Mouse (Mus musculus) forebrain, embryonic 11.5 days (tissue): ENCODE results near the gene Wasl. TPM values are rescaled to one million over a fixed set of nuclear protein-coding genes. Genes with fewer than 3 reads are reported as not detected.

Experiments
- ATAC-seq: fragments of 200-750 bp; cut with Nextera tagmentation; replicated peaks from 2 replicates; pipeline ENCODE4 v1.8.0; 2017; ENCODE audit warnings: moderate TSS enrichment; ENCODE audit not compliant: low FRiP score
- DNase-seq: peaks from one replicate; pipeline ENCODE4 v3.0.0-alpha.2; 2017; ENCODE audit warnings: low spot score
- H3K27ac ChIP-seq: fragments of 300-500 bp; sonication (generic); 2 replicates; pipeline ENCODE4 v1.5.1; 2014; ENCODE audit warnings: low read depth, low read length
- H3K27me3 ChIP-seq: fragments of 300-500 bp; sonication (generic); 2 replicates; pipeline ENCODE4 v1.6.1; 2014; ENCODE audit warnings: mild to moderate bottlenecking, low read length, mixed read lengths; ENCODE audit not compliant: control insufficient read depth, insufficient read depth
- H3K36me3 ChIP-seq: fragments of 300-500 bp; sonication (generic); 2 replicates; pipeline ENCODE4 v1.6.1; 2014; ENCODE audit warnings: mild to moderate bottlenecking, low read length, moderate library complexity, mixed read lengths; ENCODE audit not compliant: control insufficient read depth, insufficient read depth
- H3K4me1 ChIP-seq: fragments of 300-500 bp; sonication (generic); replicated peaks from 2 replicates; pipeline ENCODE4 v1.6.1; 2014; ENCODE audit warnings: low read length, mixed read lengths; ENCODE audit not compliant: control insufficient read depth, insufficient read depth
- H3K4me2 ChIP-seq: fragments of 300-500 bp; sonication (generic); 2 replicates; pipeline ENCODE4 v1.6.1; 2014; ENCODE audit warnings: low read depth, mild to moderate bottlenecking, low read length, moderate library complexity, mixed read lengths; ENCODE audit not compliant: severe bottlenecking
- H3K4me3 ChIP-seq: fragments of 300-500 bp; sonication (generic); 2 replicates; pipeline ENCODE4 v1.5.1; 2014; ENCODE audit warnings: low read depth, low read length
- H3K9ac ChIP-seq: fragments of 300-500 bp; sonication (generic); 2 replicates; pipeline ENCODE4 v1.6.1; 2014; ENCODE audit warnings: low read length
- H3K9me3 ChIP-seq: fragments of 300-500 bp; sonication (generic); 2 replicates; pipeline ENCODE4 v1.6.1; 2016; ENCODE audit warnings: low read length, mixed read lengths; ENCODE audit not compliant: control insufficient read depth
- WGBS: fragments of 180-500 bp; shearing (Covaris S2); extraction: QIAGEN DNeasy Blood & Tissue Kit; methylation state at CpG from one replicate; pipeline ENCODE4 v1.1.7; 2014; 5-methylcytosine and 5-hydroxymethylcytosine counted together
- polyA plus RNA-seq: library from polyadenylated mRNA; unstranded; fragments of >200 nt; fragmentation: Nextera tagmentation; extraction: Ambion mirVana; gene quantifications from 2 replicates; pipeline ENCODE4 v1.2.1, GENCODE M21; 2014

Wasl gene
- polyA plus RNA-seq, 1 experiment from 2014 or later, result 64.0 TPM

- no peaks in the 10 kb centered on the region for H3K4me1 ChIP-seq
- no peak overlapping the region for H3K27ac ChIP-seq
- ATAC-seq (no peak), DNase-seq (no peak)
- no peaks in the 10 kb centered on the region for H3K9me3 ChIP-seq
- H3K9ac ChIP-seq, result no peak overlapping the region
- H3K4me2 ChIP-seq, result no peak overlapping the region
- no peaks in the 10 kb centered on the region for H3K27me3 ChIP-seq
- H3K4me3 ChIP-seq, result no peak overlapping the region
- no peaks in the 10 kb centered on the region for H3K36me3 ChIP-seq
- 88% methylated on average over 7 of the region's 7 CpGs for WGBS
Observed at GRCm38 (mm10) chr6:24604289-24604688, 60.5 kb downstream of the Wasl start.

- WGBS, result 95% methylated on average over 5 of the region's 5 CpGs
- no peak overlapping the region for H3K9ac ChIP-seq
- no peak for ATAC-seq
- H3K4me3 ChIP-seq, result no peak overlapping the region
- no peak for DNase-seq
- H3K4me1 ChIP-seq, result no peaks in the 10 kb centered on the region
- no peak overlapping the region for H3K4me2 ChIP-seq
- H3K9me3 ChIP-seq, result no peaks in the 10 kb centered on the region
- H3K27ac ChIP-seq, result no peak overlapping the region
- no peaks in the 10 kb centered on the region for H3K27me3 ChIP-seq
- no peaks in the 10 kb centered on the region for H3K36me3 ChIP-seq
Observed at GRCm38 (mm10) chr6:24602993-24603392, 61.8 kb downstream of the Wasl start.

DNA sequence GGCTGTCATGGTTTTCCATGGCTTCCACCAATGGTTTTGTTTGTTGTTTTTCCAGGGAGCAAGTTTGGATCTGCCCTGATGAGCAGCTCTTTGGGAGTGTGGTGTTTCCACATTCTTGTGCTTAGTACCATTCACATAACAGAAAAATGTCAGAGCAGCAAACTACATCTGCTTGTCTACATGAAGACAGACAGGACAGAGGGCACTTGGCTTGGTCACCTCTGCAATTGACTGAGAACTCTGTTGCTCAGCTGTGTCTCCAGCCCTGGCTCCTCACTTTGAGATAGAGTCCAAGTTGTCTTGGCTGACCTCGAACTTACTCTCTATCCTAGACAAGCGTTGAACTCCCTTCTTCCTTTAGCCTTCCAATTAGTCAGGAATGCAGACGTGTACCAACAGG lies 62.5 kb downstream of the Wasl start:
- no peaks in the 10 kb centered on the region for H3K9me3 ChIP-seq
- H3K4me1 ChIP-seq, result no peaks in the 10 kb centered on the region
- ATAC-seq, result no peak
- H3K27me3 ChIP-seq, result no peaks in the 10 kb centered on the region
- no peak overlapping the region for H3K4me3 ChIP-seq
- no peak for DNase-seq
- H3K36me3 ChIP-seq, result no peaks in the 10 kb centered on the region
- no peak overlapping the region for H3K4me2 ChIP-seq
- H3K27ac ChIP-seq, result no peak overlapping the region
- 79% methylated on average over 3 of the region's 3 CpGs for WGBS
- no peak overlapping the region for H3K9ac ChIP-seq

- Histone ChIP-seq H3K4me2 (no peak overlapping the region), H3K4me3 (no peak overlapping the region), H3K27ac (no peak overlapping the region), H3K9ac (no peak overlapping the region), H3K4me1 (no peaks in the 10 kb centered on the region), H3K9me3 (no peaks in the 10 kb centered on the region), H3K27me3 (no peaks in the 10 kb centered on the region), H3K36me3 (no peaks in the 10 kb centered on the region)
- DNase-seq (no peak), ATAC-seq (no peak)
- 70% methylated on average over 1 of the region's 1 CpGs for WGBS
Observed at GRCm38 (mm10) chr6:24601668-24602067, 63.1 kb downstream of the Wasl start.

GRCm38 (mm10) chr6:24600726-24601125 lies 64.1 kb downstream of the Wasl start:
- no peak overlapping the region for H3K4me3 ChIP-seq
- no peak overlapping the region for H3K27ac ChIP-seq
- H3K4me2 ChIP-seq, result no peak overlapping the region
- H3K9ac ChIP-seq, result no peak overlapping the region
- H3K9me3 ChIP-seq, result no peaks in the 10 kb centered on the region
- WGBS, result 80% methylated on average over 4 of the region's 4 CpGs
- DNase-seq, result no peak
- no peaks in the 10 kb centered on the region for H3K36me3 ChIP-seq
- no peaks in the 10 kb centered on the region for H3K27me3 ChIP-seq
- no peak for ATAC-seq
- no peaks in the 10 kb centered on the region for H3K4me1 ChIP-seq

DNA sequence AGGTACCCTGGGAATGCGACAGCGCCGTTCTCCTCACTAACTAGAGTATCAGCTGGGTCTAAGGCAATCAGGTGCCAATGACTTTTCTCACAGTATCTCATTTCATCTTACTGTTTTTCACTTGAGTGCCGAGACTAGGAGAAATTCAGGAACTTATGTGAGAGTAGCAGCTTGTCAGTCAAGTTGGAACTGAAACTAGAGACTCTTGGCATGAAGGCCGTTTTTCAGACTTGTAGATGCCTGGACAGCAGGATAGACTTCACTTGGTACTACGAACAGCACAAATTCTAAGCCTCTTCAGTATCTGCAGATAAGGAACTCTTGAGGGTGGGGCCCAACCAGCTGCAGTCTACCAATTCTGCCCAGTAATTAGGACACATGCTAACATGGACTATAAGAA lies 64.7 kb downstream of the Wasl start:
- WGBS, result 91% methylated on average over 6 of the region's 6 CpGs

DNA sequence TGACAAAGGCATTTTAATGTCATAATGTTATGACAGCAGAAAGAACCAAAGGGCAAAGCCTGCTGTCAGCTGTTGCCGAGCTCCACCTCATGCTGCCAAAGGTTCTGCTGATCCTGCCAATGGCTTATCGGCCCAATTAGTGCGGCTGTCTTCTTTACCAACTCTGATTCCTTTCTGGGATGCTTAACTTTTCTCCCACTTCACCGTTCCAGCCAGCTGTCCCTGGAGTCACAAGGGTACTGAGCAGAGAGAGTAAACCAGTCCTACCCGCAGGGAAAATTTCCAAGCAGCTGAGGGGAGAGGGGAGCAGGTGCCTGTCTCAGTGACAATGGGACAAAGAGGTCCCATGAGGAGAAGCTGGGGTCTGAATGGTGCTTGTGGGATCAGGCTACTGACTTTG lies 65.2 kb downstream of the Wasl start:
- Histone ChIP-seq H3K27ac (no peak overlapping the region), H3K4me2 (no peak overlapping the region), H3K4me3 (no peak overlapping the region), H3K9me3 (no peaks in the 10 kb centered on the region), H3K27me3 (no peaks in the 10 kb centered on the region), H3K9ac (no peak overlapping the region), H3K4me1 (no peaks in the 10 kb centered on the region), H3K36me3 (no peaks in the 10 kb centered on the region)
- no peak for ATAC-seq
- no peak for DNase-seq
- WGBS, result 87% methylated on average over 5 of the region's 5 CpGs

More for the DNA sequence above, 64.7 kb downstream of the Wasl start:
- H3K4me1 ChIP-seq, result no peaks in the 10 kb centered on the region
- no peak overlapping the region for H3K4me3 ChIP-seq
- H3K36me3 ChIP-seq, result no peaks in the 10 kb centered on the region
- no peak overlapping the region for H3K4me2 ChIP-seq
- DNase-seq (no peak), ATAC-seq (no peak)
- H3K27me3 ChIP-seq, result no peaks in the 10 kb centered on the region
- H3K9me3 ChIP-seq, result no peaks in the 10 kb centered on the region
- no peak overlapping the region for H3K27ac ChIP-seq
- no peak overlapping the region for H3K9ac ChIP-seq

- 96% methylated on average over 6 of the region's 6 CpGs for WGBS
- Histone ChIP-seq H3K36me3 (no peaks in the 10 kb centered on the region), H3K27me3 (no peaks in the 10 kb centered on the region), H3K4me1 (no peaks in the 10 kb centered on the region), H3K9me3 (no peaks in the 10 kb centered on the region), H3K9ac (no peak overlapping the region), H3K27ac (no peak overlapping the region), H3K4me2 (no peak overlapping the region), H3K4me3 (no peak overlapping the region)
- ATAC-seq, result no peak
- no peak for DNase-seq
Observed at GRCm38 (mm10) chr6:24599179-24599578, 65.6 kb downstream of the Wasl start.

- H3K27ac ChIP-seq, result no peak within 1 kb of the TSS
- DNase-seq (no peak), ATAC-seq (no peak)
- H3K9me3 ChIP-seq, result no peaks in the 10 kb centered on the region
- H3K9ac ChIP-seq, result no peak within 1 kb of the TSS
- H3K4me1 ChIP-seq, result no peaks in the 10 kb centered on the region
- 64% methylated on average over 10 of the region's 10 CpGs for WGBS
- H3K4me3 ChIP-seq, result no peak within 1 kb of the TSS
- no peak within 1 kb of the TSS for H3K4me2 ChIP-seq
- H3K36me3 ChIP-seq, result no peaks in the 10 kb centered on the region
- no peaks in the 10 kb centered on the region for H3K27me3 ChIP-seq
Observed at GRCm38 (mm10) chr6:24597500-24597899, 67.3 kb downstream of the Wasl start, which contains the start of gene Lmod2. Lmod2 (plus strand) TSS chr6:24597762.
